Mouse (Mus musculus): Measurements from ENCODE around the gene Sdc4. TPM values are rescaled to one million over a fixed set of nuclear protein-coding genes. Genes with fewer than 3 reads are reported as not detected.

The Sdc4 gene
- polyA plus RNA-seq (2014; fragmentation: Illumina TruSeq; extraction: RNeasy Lipid Tissue Mini Kit (QIAGEN cat#74804); ENCODE audit: low read depth, low replicate concordance): 223 TPM

DNA sequence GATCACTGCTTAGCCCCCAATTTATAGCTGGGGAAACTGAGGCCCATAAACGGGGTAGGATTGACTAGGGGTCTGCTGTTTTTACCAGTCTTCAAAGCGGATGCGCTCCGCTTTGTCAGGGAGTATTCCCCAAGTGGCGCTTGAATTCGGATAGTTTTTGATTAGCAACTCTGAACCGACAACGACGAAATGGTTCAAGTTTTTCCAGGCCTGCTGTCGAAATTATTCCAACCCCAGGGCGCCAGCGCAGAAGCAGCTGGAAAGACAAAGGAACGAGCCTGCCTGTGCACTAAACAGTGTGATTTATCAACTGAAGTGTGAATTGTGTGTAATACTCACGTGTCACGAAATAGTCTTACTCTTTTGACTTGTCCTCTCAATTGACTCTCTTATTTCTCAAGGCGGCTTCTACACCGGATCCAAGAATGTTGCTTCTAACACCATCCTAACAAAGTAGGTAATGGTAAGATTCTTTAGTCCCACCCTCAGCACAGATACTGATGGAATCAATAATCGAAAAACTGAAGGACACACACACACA is at the start of gene Sdc4:
TSS of gene Sdc4 (minus strand) at position 428 of the 541 bp plus-strand sequence.

GRCm38 (mm10) chr2:164485681-164486257 is 42.1 kb upstream of the Sdc4 start, which contains the start of gene Dbndd2:
Dbndd2 (plus strand) TSS chr2:164486106.

DNA sequence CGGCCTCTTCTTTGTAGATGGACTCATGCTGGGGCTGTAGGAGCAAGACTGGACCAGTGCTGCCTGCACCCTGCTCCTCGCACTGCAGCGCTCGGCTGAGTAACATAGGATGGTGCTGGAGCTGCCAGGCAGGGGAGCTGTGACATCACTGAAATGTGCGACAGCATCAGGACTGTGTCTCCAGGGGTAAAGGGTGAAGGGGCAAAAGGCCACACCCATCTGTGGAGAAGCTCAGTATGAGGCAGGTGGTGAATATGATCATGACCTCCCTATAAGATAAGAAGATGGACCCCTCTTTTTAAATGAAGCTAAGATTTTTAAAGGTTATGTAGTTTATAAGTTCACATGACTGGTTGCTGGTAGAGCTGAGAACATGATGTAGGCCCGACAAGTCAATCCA is 29.9 kb upstream of the Sdc4 start, which contains the start of gene Trp53tg5:
TSS of gene Trp53tg5 (minus strand) at position 101 of the 400 bp plus-strand sequence.

GRCm38 (mm10) chr2:164460745-164461551 is 17.3 kb upstream of the Sdc4 start, which contains the start of gene Gm20458:
Gm20458 (plus strand) TSS chr2:164460967.

DNA sequence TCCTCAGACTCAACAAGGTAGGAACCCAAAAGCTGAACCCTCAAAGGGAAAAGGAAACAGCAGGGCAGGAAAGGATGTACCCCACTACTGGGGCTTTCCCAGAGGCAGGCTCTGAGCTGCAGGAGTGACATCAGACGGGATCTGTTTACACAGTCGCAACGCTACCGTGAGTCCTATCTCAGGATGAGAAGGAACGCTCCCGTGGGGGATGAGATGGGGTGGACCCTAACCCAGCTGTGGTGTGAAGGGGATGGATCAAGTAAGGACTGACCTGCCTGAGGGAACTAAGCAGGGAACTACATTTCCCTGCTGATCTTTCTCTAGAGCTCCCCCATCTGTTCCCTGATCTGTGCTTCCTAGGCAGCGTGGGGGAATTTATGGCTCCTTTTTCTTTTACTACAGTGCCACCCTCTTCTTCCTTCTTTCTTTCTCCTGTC is 13.2 kb upstream of the Sdc4 start, which contains the start of gene Sys1:
TSS of gene Sys1 (plus strand) at position 101 of the 437 bp plus-strand sequence.

DNA sequence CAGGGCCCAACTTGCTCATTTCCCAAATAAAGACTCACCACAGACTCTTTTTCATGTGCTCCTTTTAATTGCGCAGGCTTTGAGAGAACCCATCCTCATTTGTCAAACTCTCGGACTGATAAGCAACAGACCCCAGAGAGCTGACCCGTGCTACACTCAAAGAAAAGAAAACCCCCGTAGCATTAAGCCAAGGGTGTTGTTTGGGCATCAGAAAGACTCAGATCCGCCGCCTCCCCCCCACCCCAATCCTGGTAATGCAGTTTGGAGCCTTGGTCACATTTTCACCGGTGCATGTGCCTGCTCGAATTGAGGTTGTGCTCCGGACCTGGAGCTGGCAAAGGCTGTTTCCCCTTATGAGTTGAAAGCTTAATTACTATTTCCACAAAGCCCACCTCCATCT is 38.6 kb downstream of the Sdc4 start, which contains the start of gene Matn4:
TSS of gene Matn4 (minus strand) at position 101 of the 400 bp plus-strand sequence.

GRCm38 (mm10) chr2:164402906-164403305 is 40.8 kb downstream of the Sdc4 start, which contains the start of gene Rbpjl:
Rbpjl (plus strand) TSS chr2:164403141.

GRCm38 (mm10) chr2:164389020-164389419 is 54.7 kb downstream of the Sdc4 start, which contains the start of gene Slpi:
Slpi (minus strand) TSS chr2:164389095.

Other genes starting within 250 kb of the Sdc4 start
- gene Wfdc15a, start 243.8 kb downstream of the Sdc4 start, polyA plus RNA-seq (2014; fragmentation: Illumina TruSeq; extraction: RNeasy Lipid Tissue Mini Kit (QIAGEN cat#74804); ENCODE audit: low read depth, low replicate concordance): not detected
- gene Wfdc15b, start 222.2 kb downstream of the Sdc4 start, polyA plus RNA-seq (2014; fragmentation: Illumina TruSeq; extraction: RNeasy Lipid Tissue Mini Kit (QIAGEN cat#74804); ENCODE audit: low read depth, low replicate concordance): not detected
- gene Svs2, start 205.4 kb downstream of the Sdc4 start, polyA plus RNA-seq (2014; fragmentation: Illumina TruSeq; extraction: RNeasy Lipid Tissue Mini Kit (QIAGEN cat#74804); ENCODE audit: low read depth, low replicate concordance): not detected
- not detected for gene Svs3b, start 187.2 kb downstream of the Sdc4 start, polyA plus RNA-seq (2014; fragmentation: Illumina TruSeq; extraction: RNeasy Lipid Tissue Mini Kit (QIAGEN cat#74804); ENCODE audit: low read depth, low replicate concordance)
- gene Svs4, start 165.4 kb downstream of the Sdc4 start, polyA plus RNA-seq (2014; fragmentation: Illumina TruSeq; extraction: RNeasy Lipid Tissue Mini Kit (QIAGEN cat#74804); ENCODE audit: low read depth, low replicate concordance): not detected
- gene Svs3a, start 154.6 kb downstream of the Sdc4 start, polyA plus RNA-seq (2014; fragmentation: Illumina TruSeq; extraction: RNeasy Lipid Tissue Mini Kit (QIAGEN cat#74804); ENCODE audit: low read depth, low replicate concordance): not detected
- not detected for gene Svs6, start 127.1 kb downstream of the Sdc4 start, polyA plus RNA-seq (2014; fragmentation: Illumina TruSeq; extraction: RNeasy Lipid Tissue Mini Kit (QIAGEN cat#74804); ENCODE audit: low read depth, low replicate concordance)
- gene Svs5, start 111.1 kb downstream of the Sdc4 start, polyA plus RNA-seq (2014; fragmentation: Illumina TruSeq; extraction: RNeasy Lipid Tissue Mini Kit (QIAGEN cat#74804); ENCODE audit: low read depth, low replicate concordance): not detected
- gene Slpi, start 54.8 kb downstream of the Sdc4 start, polyA plus RNA-seq (2014; fragmentation: Illumina TruSeq; extraction: RNeasy Lipid Tissue Mini Kit (QIAGEN cat#74804); ENCODE audit: low read depth, low replicate concordance): 0.66 TPM
- not detected for gene Rbpjl, start 40.7 kb downstream of the Sdc4 start, polyA plus RNA-seq (2014; fragmentation: Illumina TruSeq; extraction: RNeasy Lipid Tissue Mini Kit (QIAGEN cat#74804); ENCODE audit: low read depth, low replicate concordance)
- gene Matn4, start 38.7 kb downstream of the Sdc4 start, polyA plus RNA-seq (2014; fragmentation: Illumina TruSeq; extraction: RNeasy Lipid Tissue Mini Kit (QIAGEN cat#74804); ENCODE audit: low read depth, low replicate concordance): not detected
- 7.8 TPM for gene Sys1, start 13.1 kb upstream of the Sdc4 start, polyA plus RNA-seq (2014; fragmentation: Illumina TruSeq; extraction: RNeasy Lipid Tissue Mini Kit (QIAGEN cat#74804); ENCODE audit: low read depth, low replicate concordance)
- gene Gm20458, start 17.1 kb upstream of the Sdc4 start, polyA plus RNA-seq (2014; fragmentation: Illumina TruSeq; extraction: RNeasy Lipid Tissue Mini Kit (QIAGEN cat#74804); ENCODE audit: low read depth, low replicate concordance): not detected
- gene Trp53tg5, start 29.8 kb upstream of the Sdc4 start, polyA plus RNA-seq (2014; fragmentation: Illumina TruSeq; extraction: RNeasy Lipid Tissue Mini Kit (QIAGEN cat#74804); ENCODE audit: low read depth, low replicate concordance): not detected
- 2.1 TPM for gene Dbndd2, start 42.2 kb upstream of the Sdc4 start, polyA plus RNA-seq (2014; fragmentation: Illumina TruSeq; extraction: RNeasy Lipid Tissue Mini Kit (QIAGEN cat#74804); ENCODE audit: low read depth, low replicate concordance)
- 7.5 TPM for gene Pigt, start 53.6 kb upstream of the Sdc4 start, polyA plus RNA-seq (2014; fragmentation: Illumina TruSeq; extraction: RNeasy Lipid Tissue Mini Kit (QIAGEN cat#74804); ENCODE audit: low read depth, low replicate concordance)
- gene Wfdc2, start 118.5 kb upstream of the Sdc4 start, polyA plus RNA-seq (2014; fragmentation: Illumina TruSeq; extraction: RNeasy Lipid Tissue Mini Kit (QIAGEN cat#74804); ENCODE audit: low read depth, low replicate concordance): not detected
- not detected for gene Spint3, start 129.6 kb upstream of the Sdc4 start, polyA plus RNA-seq (2014; fragmentation: Illumina TruSeq; extraction: RNeasy Lipid Tissue Mini Kit (QIAGEN cat#74804); ENCODE audit: low read depth, low replicate concordance)
- not detected for gene Wfdc6a, start 141.6 kb upstream of the Sdc4 start, polyA plus RNA-seq (2014; fragmentation: Illumina TruSeq; extraction: RNeasy Lipid Tissue Mini Kit (QIAGEN cat#74804); ENCODE audit: low read depth, low replicate concordance)
- not detected for gene Eppin, start 149.7 kb upstream of the Sdc4 start, polyA plus RNA-seq (2014; fragmentation: Illumina TruSeq; extraction: RNeasy Lipid Tissue Mini Kit (QIAGEN cat#74804); ENCODE audit: low read depth, low replicate concordance)
- not detected for gene Wfdc6b, start 169.6 kb upstream of the Sdc4 start, polyA plus RNA-seq (2014; fragmentation: Illumina TruSeq; extraction: RNeasy Lipid Tissue Mini Kit (QIAGEN cat#74804); ENCODE audit: low read depth, low replicate concordance)
- not detected for gene Wfdc8, start 169.7 kb upstream of the Sdc4 start, polyA plus RNA-seq (2014; fragmentation: Illumina TruSeq; extraction: RNeasy Lipid Tissue Mini Kit (QIAGEN cat#74804); ENCODE audit: low read depth, low replicate concordance)
- 0.37 TPM for gene Wfdc16, start 194.9 kb upstream of the Sdc4 start, polyA plus RNA-seq (2014; fragmentation: Illumina TruSeq; extraction: RNeasy Lipid Tissue Mini Kit (QIAGEN cat#74804); ENCODE audit: low read depth, low replicate concordance)
- not detected for gene Wfdc10, start 212.2 kb upstream of the Sdc4 start, polyA plus RNA-seq (2014; fragmentation: Illumina TruSeq; extraction: RNeasy Lipid Tissue Mini Kit (QIAGEN cat#74804); ENCODE audit: low read depth, low replicate concordance)
- not detected for gene Wfdc9, start 212.7 kb upstream of the Sdc4 start, polyA plus RNA-seq (2014; fragmentation: Illumina TruSeq; extraction: RNeasy Lipid Tissue Mini Kit (QIAGEN cat#74804); ENCODE audit: low read depth, low replicate concordance)
- gene Wfdc11, start 230.2 kb upstream of the Sdc4 start, polyA plus RNA-seq (2014; fragmentation: Illumina TruSeq; extraction: RNeasy Lipid Tissue Mini Kit (QIAGEN cat#74804); ENCODE audit: low read depth, low replicate concordance): not detected
- gene Wfdc13, start 241.2 kb upstream of the Sdc4 start, polyA plus RNA-seq (2014; fragmentation: Illumina TruSeq; extraction: RNeasy Lipid Tissue Mini Kit (QIAGEN cat#74804); ENCODE audit: low read depth, low replicate concordance): not detected

Measured in liver, adult 10 weeks (tissue).